Mouse (Mus musculus): ENCODE results near the gene Wwox.

DNA sequence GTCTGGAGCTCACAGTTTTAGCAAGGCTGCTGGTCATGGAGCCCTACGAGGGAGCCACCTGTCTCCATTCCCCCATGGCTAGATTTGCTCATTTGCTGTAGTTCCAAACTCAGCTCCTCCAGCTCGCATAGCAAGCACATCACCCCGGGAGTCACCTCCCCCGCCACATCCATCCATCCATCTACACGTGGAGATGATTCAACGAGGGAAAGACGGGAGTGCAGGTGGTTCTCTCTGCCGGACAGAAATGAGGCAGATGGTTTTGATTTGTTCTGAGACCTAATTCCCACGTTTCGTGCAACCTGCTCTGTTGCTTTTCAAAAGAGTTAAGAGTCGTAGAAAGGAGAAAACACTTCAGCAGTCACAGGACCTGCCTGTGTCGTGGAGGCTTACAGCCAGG lies 920.2 kb downstream of the Wwox start:
- TF ChIP-seq CTCF (IDR thresholded peaks at IDR 0.05; ENCODE audit: low read depth) (no peak), EP300 (IDR thresholded peaks at IDR 0.05; ENCODE audit: low read depth) (no peak)

Data from liver, embryonic 14.5 days (tissue).